Mouse (Mus musculus) gonadal fat pad, adult 2 months (tissue): ENCODE results near the gene Slc22a21. TPM values are rescaled to one million over a fixed set of nuclear protein-coding genes. Genes with fewer than 3 reads are reported as not detected.
"Not testable (repeated sequence)": the region's sequence is repeated elsewhere in the genome, so short reads cannot be mapped to it uniquely, and the experiment has no call there.

Source experiments
- DNase-seq: peaks from one replicate; pipeline ENCODE4 v3.0.0-alpha.2; 2012; ENCODE audit warnings: low read depth
- polyA plus RNA-seq: library from polyadenylated mRNA; depleted of rRNA; stranded (reverse); fragments of >200 nt; gene quantifications from 2 replicates; pipeline ENCODE4 v1.2.3, GENCODE M21; 2012

Slc22a21 gene
- polyA plus RNA-seq, 1 experiment: 5.0 TPM

GRCm38 (mm10) chr11:54002147-54002760 is 22.1 kb upstream of the Slc22a21 start:
- no peak for DNase-seq

DNA sequence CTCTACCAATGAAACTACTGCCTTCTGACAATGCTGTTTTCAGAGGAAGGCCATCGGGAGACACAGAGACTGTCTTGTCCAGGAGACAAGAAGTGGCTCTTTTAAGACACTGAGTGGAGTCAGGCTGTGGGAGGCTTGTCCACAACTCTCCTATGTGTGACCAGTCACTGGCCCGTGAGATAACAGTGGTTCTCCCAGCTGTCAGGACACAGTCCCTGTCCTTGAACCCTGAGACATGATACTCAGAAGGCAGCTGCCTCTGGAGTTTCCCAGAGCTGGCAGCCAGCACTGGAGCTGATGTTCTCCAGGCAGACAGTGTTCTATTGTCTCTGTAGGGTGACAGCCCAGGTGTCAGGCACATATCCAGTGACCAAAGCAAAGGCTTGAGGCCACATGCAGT is 17.5 kb upstream of the Slc22a21 start:
- DNase-seq: no peak

GRCm38 (mm10) chr11:53992264-53992663 is 12.1 kb upstream of the Slc22a21 start:
- DNase-seq: no peak

- DNase-seq: no peak
These were observed 9.1 kb upstream of the Slc22a21 start for GRCm38 (mm10) chr11:53989232-53989631.

GRCm38 (mm10) chr11:53988081-53988480 is 7.9 kb upstream of the Slc22a21 start:
- no peak for DNase-seq

DNA sequence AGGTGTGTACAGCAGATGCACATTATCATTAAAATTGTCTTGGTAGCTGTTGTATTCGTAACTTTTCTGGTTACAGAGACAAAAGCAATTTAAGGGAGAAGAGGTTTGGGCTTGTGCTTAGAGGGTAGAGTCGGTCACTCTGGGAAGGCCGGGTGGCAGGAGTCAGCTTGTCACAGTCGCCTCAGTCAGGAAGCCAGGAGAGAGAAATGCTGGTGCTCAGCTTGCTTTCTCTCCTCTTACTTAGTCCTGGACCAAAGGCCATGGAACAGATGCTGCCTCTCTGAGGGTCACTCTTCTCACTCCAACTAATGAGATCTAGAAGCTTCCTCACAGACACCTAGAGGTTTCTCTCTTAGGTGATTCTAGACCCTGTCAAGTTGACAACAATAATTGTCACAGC is 1.3 kb upstream of the Slc22a21 start:
- DNase-seq: no peak

- DNase-seq: not testable (repeated sequence)
These were observed 710 bp downstream of the Slc22a21 start for GRCm38 (mm10) chr11:53979456-53979787.

DNA sequence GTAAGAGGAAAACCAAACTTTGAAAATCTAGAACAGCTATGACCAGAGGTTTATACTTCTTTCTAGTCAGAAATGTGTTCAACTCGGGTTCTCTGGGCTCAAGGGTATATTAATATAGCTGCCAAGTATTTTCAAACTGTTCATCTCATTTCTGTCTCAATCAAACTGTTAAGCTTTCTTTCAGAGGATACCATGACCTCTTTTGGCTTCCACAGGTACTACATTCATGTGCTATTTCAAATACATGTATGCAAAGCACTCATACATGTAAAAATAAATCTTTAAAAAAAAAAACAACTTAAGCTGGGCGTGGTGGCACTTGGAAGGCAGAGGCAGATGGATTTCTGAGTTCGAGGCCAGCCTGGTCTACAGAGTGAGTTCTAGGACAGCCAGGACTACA is 2.5 kb downstream of the Slc22a21 start:
- no peak for DNase-seq

DNA sequence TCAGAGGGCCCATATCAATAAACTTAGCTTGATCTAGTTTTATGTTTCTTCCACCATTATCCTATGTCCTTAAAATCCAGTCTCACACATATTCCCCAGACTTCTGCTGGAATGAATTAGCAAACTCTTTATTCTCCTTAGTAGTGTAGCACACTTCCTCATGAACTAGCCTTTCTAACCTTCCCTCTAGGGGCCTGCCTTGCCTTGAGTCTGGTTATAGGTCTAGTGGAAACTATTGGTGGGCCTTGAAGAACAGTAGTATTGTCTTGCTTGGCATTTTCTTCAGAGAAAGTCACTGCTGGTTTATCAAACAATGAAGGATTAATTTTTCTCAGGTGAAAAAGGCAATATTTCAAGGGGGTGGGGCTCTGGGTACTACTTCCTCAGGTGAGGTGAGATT is 4.6 kb downstream of the Slc22a21 start:
- no peak for DNase-seq

DNA sequence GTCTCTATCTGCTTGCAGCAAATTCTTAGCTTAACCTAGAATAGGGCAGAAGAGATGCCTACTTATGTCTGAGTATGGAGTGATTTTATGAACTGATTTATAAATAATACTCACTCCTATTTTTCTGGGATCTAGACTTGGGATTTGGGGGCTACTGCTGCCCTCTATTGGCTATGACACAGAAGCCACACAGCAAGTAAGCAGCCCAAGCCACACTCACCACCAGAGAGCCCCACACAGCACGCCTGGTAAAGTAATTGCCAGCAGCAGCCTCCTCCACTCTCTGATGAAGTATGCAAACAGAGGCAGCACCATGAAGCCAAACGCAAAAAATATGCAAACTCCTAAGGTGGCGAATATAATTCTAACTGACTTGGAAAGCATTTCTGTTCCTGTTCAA is 21.1 kb downstream of the Slc22a21 start:
- DNase-seq: no peak

DNA sequence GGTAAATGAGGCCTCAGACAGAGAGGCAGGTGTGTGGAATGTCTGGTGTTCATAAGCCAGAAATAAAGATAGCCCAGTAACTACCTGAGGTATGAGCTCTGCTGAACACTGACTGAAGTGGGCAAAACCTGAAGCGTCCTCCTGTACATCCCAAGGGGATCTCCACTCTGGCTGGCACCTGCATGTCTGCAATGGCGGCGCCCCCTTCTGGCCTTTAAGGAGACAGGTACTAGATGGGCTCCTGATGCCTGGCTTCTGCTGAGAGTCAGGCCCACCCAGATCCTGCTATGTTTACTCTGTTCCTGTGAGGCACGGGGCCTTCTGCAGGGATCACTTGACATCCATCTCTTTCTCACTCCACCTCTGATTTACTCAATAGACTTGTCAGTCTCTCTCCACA is 22.0 kb downstream of the Slc22a21 start:
- DNase-seq: not testable (repeated sequence)

DNA sequence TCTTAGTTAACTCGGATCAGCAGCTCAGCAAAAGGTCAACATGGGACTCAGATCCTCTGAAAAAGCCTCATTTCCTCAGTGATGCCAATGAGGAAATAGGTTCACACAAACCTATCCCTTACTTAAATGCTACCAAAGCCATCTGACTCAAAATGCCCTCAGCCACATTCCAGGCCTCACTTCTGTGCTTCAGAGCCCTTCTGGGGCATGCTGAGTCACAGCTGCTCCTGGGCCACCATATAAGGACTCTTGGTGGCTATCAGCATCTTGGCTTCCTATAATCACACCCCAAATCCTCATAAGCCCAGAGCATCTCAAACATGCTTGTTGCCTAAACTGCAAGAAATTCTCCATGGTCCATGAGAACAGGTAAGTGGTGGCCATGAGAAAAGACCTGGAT is 23.5 kb downstream of the Slc22a21 start:
- no peak for DNase-seq

DNA sequence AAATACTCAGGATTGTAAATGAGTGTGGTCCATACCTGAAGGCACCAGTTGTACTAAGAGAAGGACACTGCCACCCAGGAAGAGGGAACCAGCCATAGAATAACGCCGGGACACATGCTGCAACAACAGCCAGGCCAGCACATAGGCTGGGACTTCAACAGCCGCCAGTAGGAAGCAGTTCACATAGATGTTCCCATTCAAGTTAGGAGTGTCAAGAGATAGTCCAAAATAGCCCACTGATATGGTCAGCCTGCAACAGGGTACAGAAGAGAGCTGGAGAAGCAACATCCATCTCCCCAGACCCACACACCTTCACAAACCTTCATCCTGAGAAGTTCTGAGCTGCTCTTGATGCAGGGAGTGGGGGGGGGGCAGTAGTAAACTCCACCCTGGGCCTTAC is 25.5 kb downstream of the Slc22a21 start:
- no peak for DNase-seq

DNA sequence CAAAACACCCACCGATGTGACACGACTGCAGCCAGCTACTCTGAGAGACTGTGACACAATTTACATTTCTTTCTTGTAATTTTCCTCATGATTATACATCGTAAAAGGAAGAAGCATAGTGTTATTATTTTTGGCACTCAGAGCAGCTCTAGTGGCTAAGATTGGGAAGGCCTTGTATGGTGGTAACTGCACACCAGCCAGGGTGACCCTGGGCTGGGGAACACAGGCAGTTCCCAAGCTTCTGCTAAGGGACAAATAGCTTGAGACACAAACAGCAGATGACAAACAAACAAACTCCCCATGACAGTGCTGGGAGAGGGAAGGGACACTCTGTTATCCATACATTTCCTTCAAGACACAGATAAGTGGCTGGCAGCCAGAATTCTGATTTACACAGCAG is 30.0 kb downstream of the Slc22a21 start:
- not testable (repeated sequence) for DNase-seq

DNA sequence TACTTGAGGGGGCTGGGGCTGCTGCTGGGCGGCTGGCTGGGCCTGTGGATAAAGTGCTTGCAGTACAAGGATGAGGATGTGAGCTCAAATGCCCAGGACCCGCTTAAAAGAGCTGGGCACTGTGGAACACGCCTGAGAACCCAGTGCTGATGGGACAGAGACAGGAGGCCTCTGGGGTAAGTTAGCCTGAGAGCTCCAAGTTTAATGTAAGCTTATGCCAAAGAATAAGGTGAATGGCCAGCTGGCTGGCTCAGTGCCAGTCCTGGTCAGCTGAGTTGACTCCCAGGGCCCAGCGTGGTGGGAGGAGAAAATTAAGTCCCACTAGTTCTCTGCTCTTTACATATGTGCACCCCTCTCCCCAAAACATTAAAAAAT is 48.2 kb downstream of the Slc22a21 start:
- not testable (repeated sequence) for DNase-seq

- no peak for DNase-seq
These were observed 48.8 kb downstream of the Slc22a21 start for GRCm38 (mm10) chr11:53931091-53931943.

GRCm38 (mm10) chr11:53929741-53930140 is 50.4 kb downstream of the Slc22a21 start:
- DNase-seq: no peak

GRCm38 (mm10) chr11:53928585-53928984 is 51.5 kb downstream of the Slc22a21 start:
- DNase-seq: peak; percentile 38

- no peak for DNase-seq
These were observed 53.8 kb downstream of the Slc22a21 start for GRCm38 (mm10) chr11:53926303-53926702.

DNA sequence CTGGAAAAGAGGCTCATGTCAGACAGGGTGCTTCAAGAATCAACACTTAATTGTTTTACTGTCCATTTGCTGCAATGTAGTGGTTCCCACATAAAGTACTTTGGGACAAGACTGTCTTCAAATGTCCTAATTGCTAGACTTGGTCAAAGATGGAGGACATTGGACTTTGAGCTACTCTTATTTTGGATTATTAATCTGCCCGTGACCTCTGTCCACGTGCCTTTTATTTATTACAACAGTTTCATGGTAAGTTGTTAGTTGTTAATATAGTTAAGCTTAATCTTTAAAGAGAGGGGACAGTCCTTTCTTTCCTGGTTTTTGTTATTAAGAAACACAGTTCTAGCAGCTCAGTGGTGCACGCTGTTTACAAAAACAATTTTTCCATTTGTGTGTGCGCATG is 61.3 kb downstream of the Slc22a21 start:
- no peak for DNase-seq

DNA sequence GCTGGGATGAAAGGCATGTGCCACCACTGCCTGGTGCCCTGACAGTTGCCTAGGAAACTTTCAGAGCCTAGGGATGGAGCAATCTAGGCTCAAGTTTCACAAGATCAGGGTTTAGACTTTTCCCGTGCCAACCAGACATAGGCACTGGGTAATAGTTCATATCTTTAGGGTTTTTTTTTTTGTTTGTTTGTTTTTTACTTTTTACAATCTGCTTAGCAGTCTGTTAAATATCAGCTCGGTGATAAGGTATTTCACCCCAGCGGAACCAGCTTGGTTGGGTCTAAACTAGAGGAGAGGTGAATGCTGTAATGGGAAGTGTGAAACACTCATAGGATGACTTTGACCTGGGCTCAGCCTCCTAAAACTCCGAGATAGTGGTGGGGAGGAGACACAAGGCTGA is 69.1 kb downstream of the Slc22a21 start:
- no peak for DNase-seq

GRCm38 (mm10) chr11:53908686-53909085 is 71.4 kb downstream of the Slc22a21 start:
- DNase-seq: no peak

- no peak for DNase-seq
These were observed 75.6 kb downstream of the Slc22a21 start for GRCm38 (mm10) chr11:53904534-53904925.
